Mouse (Mus musculus) CH12.LX (cell line): ENCODE data around the gene Pls3.
"Not testable (repeated sequence)": the region's sequence is repeated elsewhere in the genome, so short reads cannot be mapped to it uniquely, and the experiment has no call there.

Experiments used
- CHD2 ChIP-seq: IDR thresholded peaks from 2 replicates; pipeline ENCODE4 v1.6.1; 2011; ENCODE audit warnings: low read length, improper control_type of control experiment
- CTCF ChIP-seq, 2 experiments: IDR thresholded peaks in 1 of 2; conservative IDR thresholded peaks in 1 of 2; 2 replicates each; pipeline ENCODE4 v1.5.1; 2011 to 2012; ENCODE audit warnings: low read depth in 2 of 2, low read length in 2 of 2, improper control_type of control experiment in 1 of 2, inconsistent platforms in 1 of 2, mild to moderate bottlenecking in 1 of 2, moderate library complexity in 1 of 2
- EP300 ChIP-seq: IDR thresholded peaks from 2 replicates; pipeline ENCODE4 v1.6.1; 2011; ENCODE audit warnings: low read length, improper control_type of control experiment
- ETS1 ChIP-seq: conservative IDR thresholded peaks from 2 replicates; pipeline ENCODE4 v1.6.1; 2012; ENCODE audit warnings: low read depth, mild to moderate bottlenecking, inconsistent platforms, low read length, improper control_type of control experiment, moderate library complexity
- GABPA ChIP-seq: IDR thresholded peaks from 2 replicates; pipeline ENCODE4 v1.6.1; 2012; ENCODE audit warnings: low read depth, low read length, improper control_type of control experiment, inconsistent platforms; ENCODE audit not compliant: insufficient replicate concordance
- MAX ChIP-seq: IDR thresholded peaks from 2 replicates; pipeline ENCODE4 v1.6.1; 2011; ENCODE audit warnings: low read length, improper control_type of control experiment
- MAZ ChIP-seq: IDR thresholded peaks from 2 replicates; pipeline ENCODE4 v1.6.1; 2012; ENCODE audit warnings: low read depth, mild to moderate bottlenecking, inconsistent platforms, low read length, improper control_type of control experiment, moderate library complexity
- MXI1 ChIP-seq: IDR thresholded peaks from 2 replicates; pipeline ENCODE4 v1.6.1; 2011; ENCODE audit warnings: mild to moderate bottlenecking, low read depth, low read length, improper control_type of control experiment
- POLR2A ChIP-seq: IDR thresholded peaks from 2 replicates; pipeline ENCODE4 v1.6.1; 2011; ENCODE audit warnings: low read depth, mild to moderate bottlenecking, improper control_type of control experiment, low read length
- RAD21 ChIP-seq: IDR thresholded peaks from 2 replicates; pipeline ENCODE4 v1.6.1; 2011; ENCODE audit warnings: low read depth, mild to moderate bottlenecking, low read length, improper control_type of control experiment, moderate library complexity
- RCOR1 ChIP-seq: conservative IDR thresholded peaks from 2 replicates; pipeline ENCODE4 v1.6.1; 2012; ENCODE audit warnings: low read depth, mild to moderate bottlenecking, inconsistent platforms, low read length, improper control_type of control experiment
- TBP ChIP-seq: conservative IDR thresholded peaks from 2 replicates; pipeline ENCODE4 v1.6.1; 2011; ENCODE audit warnings: low read depth, low read length, improper control_type of control experiment
- UBTF ChIP-seq: IDR thresholded peaks from 2 replicates; pipeline ENCODE4 v1.6.1; 2012; ENCODE audit warnings: low read depth, mild to moderate bottlenecking, inconsistent platforms, low read length, improper control_type of control experiment, moderate library complexity
- ZC3H11A ChIP-seq: IDR thresholded peaks from 2 replicates; pipeline ENCODE4 v1.6.1; 2012; ENCODE audit warnings: low read depth, mild to moderate bottlenecking, inconsistent platforms, low read length, improper control_type of control experiment

GRCm38 (mm10) chrX:75744466-75744865 is 130.5 kb downstream of the Pls3 start:
- not testable (repeated sequence) for TF ChIP-seq UBTF; MAX; POLR2A; TBP; MXI1; RAD21; ETS1; ZC3H11A; CTCF (conservative IDR thresholded peaks at IDR 0.05 in 1 of 2, IDR thresholded peaks at IDR 0.05 in 1 of 2; ENCODE audit: low read depth in 2 of 2, low read length in 2 of 2); CHD2; MAZ; RCOR1; GABPA; EP300
